Comparison of ENCODE assay signal across 26 mouse cellular contexts in the genomic region with DNA sequence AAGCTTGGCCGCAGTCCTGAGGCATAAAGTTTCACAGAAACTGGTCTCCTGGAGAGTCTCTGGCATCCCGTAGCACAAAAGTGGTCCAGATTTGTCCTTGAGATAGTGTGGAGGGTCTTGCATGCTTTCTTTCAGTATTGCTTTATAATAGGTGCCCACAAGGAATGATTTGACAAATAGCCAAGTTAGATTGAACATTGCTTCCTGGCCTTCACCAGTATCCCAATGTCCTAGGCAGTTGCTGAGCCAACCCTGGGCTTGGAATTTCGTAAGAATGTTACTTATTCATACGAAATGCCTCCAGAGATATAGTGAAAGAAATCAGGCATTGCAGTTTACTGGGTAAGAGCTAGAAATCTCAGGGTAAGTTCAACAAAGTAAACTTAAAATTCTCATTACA. TPM values are rescaled to one million over a fixed set of nuclear protein-coding genes. Genes with fewer than 3 reads are reported as not detected.
"Had no signal": no experiment of that assay in that cellular context is flagged by ENCODE, and none has a peak within 500 bp of the region (broad histone marks: within the 10 kb centered on the region; RNA-seq: fewer than 3 reads in every experiment).

No protein-coding gene starts in this region.

- H3K27me3 ChIP-seq: embryonic facial prominence, embryonic 12.5 days; embryonic facial prominence, embryonic 13.5 days; embryonic facial prominence, embryonic 15.5 days; forebrain, embryonic 12.5 days; forebrain, embryonic 13.5 days; forebrain, embryonic 15.5 days had no signal

- DNase-seq: cerebellum, adult 9-10 months; cerebellum, adult 9-11 months; cerebellum, postnatal 10 days; cerebellum, postnatal 14 days; cerebellum, postnatal 25 days; cerebellum, postnatal 36 days; embryo, embryonic 11 days; forebrain, postnatal 0 days; gastrocnemius, adult 2 months; gastrocnemius, postnatal 10 days; gastrocnemius, postnatal 14 days; gastrocnemius, postnatal 25 days; gastrocnemius, postnatal 36 days; heart, adult 18-20 months; heart, adult 2 months had no signal

- H3K27ac ChIP-seq: embryonic facial prominence, embryonic 10.5 days; embryonic facial prominence, embryonic 12.5 days; embryonic facial prominence, embryonic 13.5 days; embryonic facial prominence, embryonic 15.5 days; forebrain, embryonic 10.5 days; forebrain, embryonic 12.5 days; forebrain, embryonic 13.5 days; forebrain, embryonic 15.5 days; gastrocnemius, adult 2 months; heart, adult 2 months had no signal

- H3K4me1 ChIP-seq: embryonic facial prominence, embryonic 12.5 days; embryonic facial prominence, embryonic 13.5 days; embryonic facial prominence, embryonic 15.5 days; forebrain, embryonic 12.5 days; forebrain, embryonic 13.5 days; forebrain, embryonic 15.5 days had no signal

- H3K9ac ChIP-seq: embryonic facial prominence, embryonic 12.5 days; embryonic facial prominence, embryonic 13.5 days; embryonic facial prominence, embryonic 15.5 days; forebrain, embryonic 12.5 days; forebrain, embryonic 13.5 days; forebrain, embryonic 15.5 days; forebrain, postnatal 0 days had no signal

- H3K4me2 ChIP-seq: embryonic facial prominence, embryonic 12.5 days; embryonic facial prominence, embryonic 13.5 days; embryonic facial prominence, embryonic 15.5 days; forebrain, embryonic 12.5 days; forebrain, embryonic 13.5 days; forebrain, embryonic 15.5 days had no signal

- H3K4me3 ChIP-seq: embryonic facial prominence, embryonic 10.5 days; embryonic facial prominence, embryonic 12.5 days; embryonic facial prominence, embryonic 13.5 days; embryonic facial prominence, embryonic 15.5 days; erythroblast, embryonic 14.5 days; forebrain, embryonic 10.5 days; forebrain, embryonic 12.5 days; forebrain, embryonic 13.5 days; forebrain, embryonic 15.5 days; gastrocnemius, adult 2 months; heart, adult 2 months had no signal

- ATAC-seq: forebrain, embryonic 13.5 days; forebrain, embryonic 14.5 days; forebrain, embryonic 15.5 days; forebrain, embryonic 16.5 days; forebrain, postnatal 0 days had no signal

- H3K9me3 ChIP-seq: embryonic facial prominence, embryonic 15.5 days; forebrain, embryonic 15.5 days had no signal

- H3K36me3 ChIP-seq: forebrain, embryonic 12.5 days had no signal

RNA-seq across cellular contexts. Expression of gene Rftn2, which starts 58.0 kb away (rescaled TPM):
- polyA plus RNA-seq: erythroblast, embryonic 14.5 days had no signal
